Mouse (Mus musculus) C2C12 (cell line): ENCODE measurements around the gene Calm3. TPM values are rescaled to one million over a fixed set of nuclear protein-coding genes. Genes with fewer than 3 reads are reported as not detected.
"Not testable (repeated sequence)": the region's sequence is repeated elsewhere in the genome, so short reads cannot be mapped to it uniquely, and the experiment has no call there.

Experiments used
- H3K27me3 ChIP-seq: one replicate; pipeline ENCODE4 v1.6.1; 2011; ENCODE audit not compliant: control insufficient read depth, insufficient read depth, insufficient read length
- H3K36me3 ChIP-seq: one replicate; pipeline ENCODE4 v1.6.1; 2011; ENCODE audit not compliant: control insufficient read depth, insufficient read depth
- H3K4me3 ChIP-seq: one replicate; pipeline ENCODE4 v1.5.1; 2011; ENCODE audit warnings: mild to moderate bottlenecking, control low read depth; ENCODE audit not compliant: poor library complexity, insufficient read depth, severe bottlenecking
- H3K79me2 ChIP-seq: one replicate; pipeline ENCODE4 v1.6.1; 2011; ENCODE audit not compliant: control insufficient read depth, insufficient read depth
- H3K79me3 ChIP-seq: one replicate; pipeline ENCODE4 v1.6.1; 2011; ENCODE audit warnings: low read depth, control low read depth
- H3ac ChIP-seq: one replicate; pipeline ENCODE3; 2011; ENCODE audit warnings: low read depth; ENCODE audit not compliant: control insufficient read depth, insufficient read length
- CEBPB ChIP-seq: IDR thresholded peaks from one replicate; pipeline ENCODE4 v1.6.1; 2011; ENCODE audit warnings: low read depth, mild to moderate bottlenecking, control low read depth, moderate library complexity
- CTCF ChIP-seq: IDR thresholded peaks from one replicate; pipeline ENCODE4 v1.5.1; 2011; ENCODE audit not compliant: control insufficient read depth, insufficient read depth, insufficient read length
- FOSL1 ChIP-seq: IDR thresholded peaks from one replicate; pipeline ENCODE4 v1.8.0; 2011; ENCODE audit warnings: mild to moderate bottlenecking, low read length; ENCODE audit not compliant: poor library complexity, insufficient read depth, severe bottlenecking
- MAX ChIP-seq: IDR thresholded peaks from one replicate; pipeline ENCODE4 v1.6.1; 2011; ENCODE audit warnings: mild to moderate bottlenecking, control low read depth
- MYOD1 ChIP-seq: IDR thresholded peaks from one replicate; pipeline ENCODE4 v1.6.1; 2011; ENCODE audit warnings: low read depth; ENCODE audit not compliant: control insufficient read depth, insufficient read length
- MYOG ChIP-seq: IDR thresholded peaks from one replicate; pipeline ENCODE4 v1.6.1; 2011; ENCODE audit not compliant: control insufficient read depth, insufficient read length; ENCODE audit errors: extremely low read depth
- USF1 ChIP-seq: IDR thresholded peaks from one replicate; pipeline ENCODE4 v1.6.1; 2011; ENCODE audit warnings: low read depth, mild to moderate bottlenecking, control low read depth, moderate library complexity
- polyA plus RNA-seq: library from polyadenylated mRNA; unstranded; fragments of >200 nt; fragmentation: generic; extraction: Trizol; gene quantifications from one replicate; pipeline ENCODE4 v1.2.1, GENCODE M21; 2012; ENCODE audit warnings: missing spikeins

Calm3 gene
- polyA plus RNA-seq, 1 experiment, result 365 TPM

DNA sequence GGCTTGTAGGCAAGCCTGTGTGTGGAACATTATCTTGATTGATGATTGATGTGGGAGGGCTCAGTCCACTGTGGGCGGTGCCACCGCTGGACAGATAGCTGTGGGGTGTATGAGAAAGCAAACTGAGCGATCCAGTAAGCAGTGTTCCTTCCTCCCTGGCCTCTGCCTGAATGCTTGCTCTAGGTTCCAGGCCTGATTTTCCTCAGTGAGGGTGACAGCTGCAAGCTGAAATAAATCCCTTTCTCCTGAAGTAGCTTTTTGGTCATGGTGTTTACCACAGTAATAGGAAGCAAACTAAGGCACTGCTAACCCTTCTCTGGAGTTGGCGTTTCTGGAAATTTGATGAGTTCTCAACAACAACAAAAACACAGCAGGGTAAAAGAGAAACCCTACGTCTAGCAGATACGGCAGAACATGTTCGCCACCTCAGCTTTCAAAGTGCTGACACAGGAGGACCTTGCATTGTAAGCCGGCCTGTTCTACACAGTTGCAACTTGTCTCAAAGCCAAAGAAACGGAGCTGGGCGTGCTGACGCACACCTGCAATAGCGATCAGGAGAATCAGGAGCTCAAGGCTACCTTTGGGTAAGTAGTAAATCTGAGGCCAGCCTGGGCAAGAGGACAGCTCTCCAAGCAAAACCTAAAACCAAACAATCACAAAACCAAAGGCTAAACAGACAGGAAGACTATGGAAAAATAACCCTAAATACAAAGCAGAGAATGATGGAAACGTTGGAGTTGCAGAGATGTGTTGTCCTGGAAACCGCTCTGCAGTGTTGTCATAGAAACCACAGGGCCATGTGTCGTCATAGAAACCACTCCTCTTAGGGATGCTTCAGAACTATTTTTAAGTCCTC, 32.7 kb upstream of the Calm3 start:
- no peak overlapping the region for H3ac ChIP-seq
- H3K4me3 ChIP-seq, result no peak overlapping the region
- H3K79me3 ChIP-seq, result no peaks in the 10 kb centered on the region
- no peak for TF ChIP-seq CEBPB
- TF ChIP-seq USF1, result no peak
- TF ChIP-seq MAX, result no peak
- TF ChIP-seq MYOG, result no peak
- no peak for TF ChIP-seq FOSL1
- no peak for TF ChIP-seq CTCF
- no peak for TF ChIP-seq MYOD1
- no peaks in the 10 kb centered on the region for H3K36me3 ChIP-seq
- peaks cover 3% of the 10 kb centered on the region for H3K27me3 ChIP-seq
- H3K79me2 ChIP-seq, result no peaks in the 10 kb centered on the region

DNA sequence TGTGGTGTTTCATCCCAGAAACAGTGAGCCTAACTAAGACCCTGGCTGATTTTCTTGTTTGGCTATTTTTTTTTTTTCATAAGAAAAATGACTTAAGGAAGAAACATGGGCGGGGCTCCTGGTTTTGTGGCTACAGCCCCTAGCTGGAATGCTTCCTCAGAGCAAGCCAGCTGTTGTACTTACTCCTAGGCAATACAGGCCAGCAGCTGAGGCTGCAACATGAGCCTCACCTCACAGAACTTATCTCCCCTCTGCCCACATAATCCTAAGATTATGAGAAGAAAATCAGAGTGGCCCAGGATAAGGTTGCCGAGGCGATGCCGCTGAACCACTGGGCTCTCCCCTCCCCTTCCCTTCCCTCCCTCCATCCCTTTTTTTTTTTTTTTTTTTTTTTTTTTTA, 31.8 kb upstream of the Calm3 start:
- Histone ChIP-seq H3ac (no peak overlapping the region), H3K27me3 (peaks cover 3% of the 10 kb centered on the region), H3K36me3 (no peaks in the 10 kb centered on the region), H3K79me2 (no peaks in the 10 kb centered on the region), H3K4me3 (no peak overlapping the region), H3K79me3 (no peaks in the 10 kb centered on the region)
- TF ChIP-seq MYOD1 (peak; percentile 80), MAX (no peak)

DNA sequence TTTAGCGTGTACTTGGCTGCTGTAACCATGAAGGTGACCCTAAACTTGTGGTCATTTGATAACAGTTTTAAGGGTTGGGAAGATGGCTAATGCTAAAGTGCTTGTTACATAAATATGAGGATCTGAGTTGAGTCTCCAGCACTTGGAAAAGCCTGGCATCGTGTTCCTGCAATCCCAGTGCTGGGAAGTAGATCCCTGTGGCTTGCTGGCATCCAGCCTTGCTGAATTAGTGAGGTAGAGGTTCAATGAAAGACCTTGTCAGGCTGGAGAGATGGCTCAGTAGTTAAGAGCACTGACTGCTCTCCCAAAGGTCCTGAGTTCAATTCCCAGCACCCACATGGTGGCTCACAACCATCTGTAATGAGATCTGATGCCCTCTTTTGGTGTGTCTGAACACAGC, 29.9 kb upstream of the Calm3 start:
- not testable (repeated sequence) for H3K79me3 ChIP-seq, H3ac ChIP-seq, H3K36me3 ChIP-seq, H3K4me3 ChIP-seq, H3K79me2 ChIP-seq, H3K27me3 ChIP-seq

DNA sequence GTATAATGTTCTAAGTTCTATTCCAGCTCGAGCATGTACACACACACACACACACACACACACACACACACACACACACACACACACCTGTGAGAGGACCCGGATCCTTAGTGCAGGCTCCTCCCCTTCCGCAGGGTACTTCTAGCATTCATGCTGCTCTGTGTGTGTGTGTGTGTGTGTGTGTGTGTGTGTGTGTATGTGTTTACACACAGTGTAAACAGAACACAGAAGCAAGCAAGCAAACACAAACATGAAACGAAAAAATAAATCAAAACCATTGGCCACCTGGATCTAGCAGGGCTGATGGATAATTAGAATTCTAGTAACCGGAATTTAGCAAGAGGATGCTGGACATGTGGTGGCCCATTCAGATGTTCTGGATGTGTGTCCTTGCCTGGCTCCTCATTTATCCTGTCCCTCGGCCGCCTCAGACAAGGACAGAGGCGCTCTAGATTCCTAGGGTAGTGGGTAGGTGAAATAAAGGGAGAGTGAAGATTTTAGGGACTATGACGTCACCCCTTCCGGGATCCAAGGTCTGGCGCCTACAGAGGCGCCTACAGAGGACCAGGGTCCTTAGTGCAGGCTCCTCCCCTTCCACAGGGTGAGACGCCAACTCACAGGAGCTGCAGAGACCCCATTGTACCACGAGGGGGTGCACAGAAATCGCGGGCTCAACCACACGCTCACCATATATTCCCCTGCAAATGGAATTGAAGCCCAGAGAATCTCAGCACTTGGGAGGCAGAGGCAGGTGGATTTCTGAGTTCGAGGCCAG, 27.1 kb upstream of the Calm3 start:
- H3K4me3 ChIP-seq, result no peak overlapping the region
- H3K79me2 ChIP-seq, result no peaks in the 10 kb centered on the region
- no peaks in the 10 kb centered on the region for H3K79me3 ChIP-seq
- no peaks in the 10 kb centered on the region for H3K27me3 ChIP-seq
- peak; percentile 73 for TF ChIP-seq CTCF
- TF ChIP-seq MYOD1, result no peak
- H3ac ChIP-seq, result no peak overlapping the region
- H3K36me3 ChIP-seq, result no peaks in the 10 kb centered on the region

DNA sequence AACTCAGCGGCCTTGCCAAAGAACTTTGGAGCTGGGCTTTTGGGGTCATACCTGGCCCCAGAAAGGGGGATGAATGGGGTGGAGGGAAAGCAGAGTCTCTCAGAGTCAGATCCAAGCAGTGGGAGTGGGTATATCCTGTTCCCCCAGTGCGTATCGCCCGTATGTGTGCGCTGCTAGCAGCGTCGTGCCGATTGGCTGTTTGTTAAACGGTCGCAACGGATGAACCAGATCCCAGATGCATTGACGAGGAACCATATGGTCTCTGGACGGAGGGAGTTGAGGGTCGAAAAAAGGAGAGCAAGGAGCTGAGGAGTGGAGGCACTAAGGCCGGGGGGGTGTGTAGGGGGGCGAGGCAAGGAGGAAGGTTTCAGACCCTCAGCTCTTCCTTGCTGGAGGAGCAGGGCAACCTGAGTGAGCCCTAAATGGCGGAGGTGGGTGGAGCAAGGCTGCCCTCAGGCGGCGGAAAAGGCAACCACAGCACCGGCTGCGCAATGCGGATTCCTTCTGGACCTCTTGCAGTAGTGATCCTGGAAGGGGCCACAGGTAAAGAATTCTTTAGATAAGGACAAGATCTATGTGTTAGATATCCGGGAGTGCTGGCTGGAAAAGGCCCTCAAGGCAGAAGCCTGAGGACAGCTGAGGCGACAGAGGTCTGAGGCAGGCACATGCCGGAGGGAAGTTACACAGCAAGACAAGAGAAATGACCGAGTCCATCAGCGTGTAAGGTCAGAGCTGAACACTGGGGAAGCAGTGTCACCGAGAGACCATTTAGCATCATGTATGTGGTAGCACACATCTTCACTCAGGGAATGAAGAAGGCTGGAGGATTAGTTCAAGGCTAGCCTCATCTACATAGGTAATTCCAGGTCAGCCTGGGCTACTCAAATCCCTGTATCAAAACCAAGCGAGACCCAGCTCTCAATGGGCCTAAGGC, 26.3 kb upstream of the Calm3 start:
- no peaks in the 10 kb centered on the region for H3K79me2 ChIP-seq
- no peaks in the 10 kb centered on the region for H3K27me3 ChIP-seq
- no peaks in the 10 kb centered on the region for H3K79me3 ChIP-seq
- H3K4me3 ChIP-seq, result no peak overlapping the region
- TF ChIP-seq CTCF (peak; percentile 75), MAX (no peak), USF1 (no peak)
- H3K36me3 ChIP-seq, result no peaks in the 10 kb centered on the region
- H3ac ChIP-seq, result peak overlapping the region; percentile 7

DNA sequence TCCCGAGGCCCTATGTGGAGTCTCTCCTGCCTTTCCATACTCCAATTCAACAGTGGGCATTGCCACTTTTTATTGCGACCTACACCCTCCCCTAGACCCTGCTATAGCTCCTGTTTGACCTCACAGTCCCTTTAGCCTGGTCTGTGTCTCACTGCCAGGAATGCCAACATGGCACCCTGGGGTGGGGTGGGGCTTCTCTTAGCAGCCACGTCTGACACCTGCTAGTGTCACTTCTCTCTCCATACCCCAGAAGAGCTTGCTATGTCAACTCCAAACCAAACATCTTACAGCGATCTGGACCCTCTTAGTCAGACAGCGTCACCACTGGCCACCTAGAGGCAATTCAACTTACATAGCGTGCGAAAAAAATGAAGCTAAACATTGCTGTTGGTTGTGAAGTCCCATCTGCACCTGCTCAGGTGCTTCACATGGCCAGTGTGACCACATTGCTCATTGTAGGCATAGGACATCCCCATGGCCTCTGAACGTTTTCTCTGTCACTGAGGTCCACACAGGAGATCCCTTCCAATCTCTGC, 25.1 kb upstream of the Calm3 start:
- H3K27me3 ChIP-seq, result no peaks in the 10 kb centered on the region

More for the DNA sequence above, 25.1 kb upstream of the Calm3 start:
- TF ChIP-seq MYOD1 (peak; percentile 64), CEBPB (no peak), USF1 (no peak), FOSL1 (no peak)
- Histone ChIP-seq H3K36me3 (no peaks in the 10 kb centered on the region), H3K79me3 (no peaks in the 10 kb centered on the region), H3K4me3 (no peak overlapping the region), H3ac (no peak overlapping the region), H3K79me2 (no peaks in the 10 kb centered on the region)
